Mouse (Mus musculus) heart, adult 2 months (tissue): ENCODE results near the gene Rph3a. TPM values are rescaled to one million over a fixed set of nuclear protein-coding genes. Genes with fewer than 3 reads are reported as not detected.
"Not testable (repeated sequence)": the region's sequence is repeated elsewhere in the genome, so short reads cannot be mapped to it uniquely, and the experiment has no call there.

Source experiments
- DNase-seq, 2 experiments: peaks; one replicate each; pipeline ENCODE4 v3.0.0; 2021
- H3K27ac ChIP-seq: fragments of 200-600 bp; 2 replicates; pipeline ENCODE4 v1.8.1; 2022
- H3K27me3 ChIP-seq: fragments of 200-500 bp; 2 replicates; pipeline ENCODE4 v1.6.1; 2012; ENCODE audit warnings: mild to moderate bottlenecking, low read length, inconsistent platforms, mixed read lengths; ENCODE audit not compliant: control insufficient read depth, insufficient read depth
- H3K36me3 ChIP-seq: fragments of 200-500 bp; 2 replicates; pipeline ENCODE4 v1.6.1; 2012; ENCODE audit warnings: low read length, inconsistent platforms; ENCODE audit not compliant: control insufficient read depth, insufficient read depth
- H3K4me1 ChIP-seq: fragments of 200-500 bp; 2 replicates; pipeline ENCODE4 v1.6.1; 2011; ENCODE audit warnings: low read length; ENCODE audit not compliant: control insufficient read depth, insufficient read depth
- H3K4me3 ChIP-seq: fragments of 200-600 bp; 2 replicates; pipeline ENCODE4 v1.8.1; 2022
- H3K79me2 ChIP-seq: fragments of 200-500 bp; replicated peaks from 2 replicates; pipeline ENCODE4 v1.6.1; 2012; ENCODE audit warnings: mild to moderate bottlenecking, inconsistent platforms, low read length, moderate library complexity, mixed read lengths; ENCODE audit not compliant: control insufficient read depth, insufficient read depth
- H3K9ac ChIP-seq: fragments of 200-500 bp; 2 replicates; pipeline ENCODE4 v1.6.1; 2012; ENCODE audit warnings: low read depth, mild to moderate bottlenecking, control low read depth, inconsistent platforms, low read length, mixed read lengths
- CTCF ChIP-seq: fragments of 200-600 bp; IDR thresholded peaks from 2 replicates; pipeline ENCODE4 v1.8.1; 2022; ENCODE audit warnings: antibody characterized with exemption, mild to moderate bottlenecking, moderate library complexity
- EP300 ChIP-seq: fragments of 200-500 bp; IDR thresholded peaks from 2 replicates; pipeline ENCODE4 v1.6.1; 2011; ENCODE audit warnings: low read depth, low read length, control low read depth; ENCODE audit not compliant: insufficient read depth
- POLR2A ChIP-seq: fragments of 200-500 bp; IDR thresholded peaks from 2 replicates; pipeline ENCODE4 v1.6.1; 2011; ENCODE audit warnings: mild to moderate bottlenecking, low read depth, low read length, control low read depth; ENCODE audit not compliant: insufficient read depth
- WGBS: fragments of 180-500 bp; shearing (Covaris S2); methylation state at CpG from one replicate; pipeline ENCODE4 v1.1.7; 2018; 5-methylcytosine and 5-hydroxymethylcytosine counted together
- intact Hi-C: fragments of 180-260 bp; cut with DNase I; formaldehyde crosslinking; loops from one replicate; pipeline ENCODE4 v1.15.1; 2025
- polyA plus RNA-seq: library from polyadenylated mRNA; depleted of rRNA; stranded (reverse); fragments of >200 nt; gene quantifications from 2 replicates; pipeline ENCODE4 v1.2.3, GENCODE M21; 2012; rRNA removed
- total RNA-seq, 2 experiments: library from RNA; stranded (reverse); gene quantifications; 2 replicates each; pipeline ENCODE4 v1.2.3; 2021

The Rph3a gene
- total and polyA plus RNA-seq, 3 experiments: not detected

- H3K4me3 ChIP-seq: no peak overlapping the region
- no peaks in the 10 kb centered on the region for H3K36me3 ChIP-seq
- intact Hi-C loops: no loop called here
- H3K4me1 ChIP-seq: no peaks in the 10 kb centered on the region
- H3K79me2 ChIP-seq: no peaks in the 10 kb centered on the region
- DNase-seq: no peak
- H3K27me3 ChIP-seq: no peaks in the 10 kb centered on the region
- no peak for TF ChIP-seq CTCF
- H3K27ac ChIP-seq: no peak overlapping the region
- H3K9ac ChIP-seq: no peak overlapping the region
- 42% methylated on average over 2 of the region's 2 CpGs for WGBS
Observed at GRCm38 (mm10) chr5:120892243-120892660, 117.6 kb downstream of the Rph3a start.

GRCm38 (mm10) chr5:120891566-120892242, 118.2 kb downstream of the Rph3a start:
- H3K27ac ChIP-seq, H3K36me3 ChIP-seq, H3K79me2 ChIP-seq, intact Hi-C loops, H3K9ac ChIP-seq, DNase-seq, H3K4me1 ChIP-seq, H3K4me3 ChIP-seq, H3K27me3 ChIP-seq: not testable (repeated sequence)
- 64% methylated on average over 2 of the region's 2 CpGs for WGBS

GRCm38 (mm10) chr5:120890991-120891390, 118.9 kb downstream of the Rph3a start:
- TF ChIP-seq POLR2A (no peak), EP300 (no peak), CTCF (no peak)

More at GRCm38 (mm10) chr5:120890991-120891390, 118.9 kb downstream of the Rph3a start:
- Histone ChIP-seq H3K9ac (no peak overlapping the region), H3K36me3 (no peaks in the 10 kb centered on the region), H3K27me3 (no peaks in the 10 kb centered on the region), H3K27ac (no peak overlapping the region), H3K4me1 (no peaks in the 10 kb centered on the region), H3K4me3 (no peak overlapping the region), H3K79me2 (no peaks in the 10 kb centered on the region)
- no peak for DNase-seq
- WGBS: 41% methylated on average over 3 of the region's 3 CpGs
- intact Hi-C loops: no loop called here

Other genes starting within 250 kb of the Rph3a start
- gene Oas3, start 232.4 kb downstream of the Rph3a start, total RNA-seq: under 1 TPM; 0.05 to 0.07 TPM
- 0.61 and 0.94 TPM in 2 replicates for gene Oas3, start 232.4 kb downstream of the Rph3a start, polyA plus RNA-seq
- gene Oas1e, start 214.6 kb downstream of the Rph3a start, total RNA-seq: not detected
- gene Oas1e, start 214.6 kb downstream of the Rph3a start, polyA plus RNA-seq: not detected in 2 replicates
- under 1 TPM; 0.26 to 0.36 TPM for gene Oas1c, start 197.6 kb downstream of the Rph3a start, total RNA-seq
- gene Oas1c, start 197.6 kb downstream of the Rph3a start, polyA plus RNA-seq: 0.85 and 1.3 TPM in 2 replicates
- gene Oas1f, start 162.7 kb downstream of the Rph3a start, total RNA-seq: not detected
- gene Oas1f, start 162.7 kb downstream of the Rph3a start, polyA plus RNA-seq: not detected in 2 replicates
- gene Oas1h, start 148.7 kb downstream of the Rph3a start, total RNA-seq: not detected
- gene Oas1h, start 148.7 kb downstream of the Rph3a start, polyA plus RNA-seq: not detected in 2 replicates
- under 1 TPM in 1 of 2 experiments, not detected in 1; 0.34 TPM for gene Oas1g, start 122.5 kb downstream of the Rph3a start, total RNA-seq
- 1.0 and 1.5 TPM in 2 replicates for gene Oas1g, start 122.5 kb downstream of the Rph3a start, polyA plus RNA-seq
- gene Oas1a, start 102.6 kb downstream of the Rph3a start, total RNA-seq: under 1 TPM; 0.63 to 0.84 TPM
- 2.6 and 3.4 TPM in 2 replicates for gene Oas1a, start 102.6 kb downstream of the Rph3a start, polyA plus RNA-seq
- gene Oas1d, start 95.6 kb downstream of the Rph3a start, total RNA-seq: not detected
- not detected in 2 replicates for gene Oas1d, start 95.6 kb downstream of the Rph3a start, polyA plus RNA-seq
- 100 to 1,000 TPM; 159 to 205 TPM for gene Ptpn11, start 181.3 kb upstream of the Rph3a start, total RNA-seq
- 50.7 and 91.1 TPM in 2 replicates for gene Ptpn11, start 181.3 kb upstream of the Rph3a start, polyA plus RNA-seq
- gene Rpl6, start 194.4 kb upstream of the Rph3a start, total RNA-seq: 100 to 1,000 TPM; 482 to 571 TPM
- 168 and 230 TPM in 2 replicates for gene Rpl6, start 194.4 kb upstream of the Rph3a start, polyA plus RNA-seq
- gene Hectd4, start 210.1 kb upstream of the Rph3a start, total RNA-seq: 10 to 100 TPM; 22.6 to 23.1 TPM
- 9.8 and 13.8 TPM in 2 replicates for gene Hectd4, start 210.1 kb upstream of the Rph3a start, polyA plus RNA-seq